ENCODE assay signal across 16 mouse cellular contexts in genomic region chr11:80551634-80552033, GRCm38 (mm10).
A peak's percentile ranks its signal among the peaks of the same experiment; 100 is the strongest.
DNase-seq lines count a peak whose midpoint lies in the region; ATAC-seq lines count a peak whose summit lies in the region.
"Had no signal": no experiment of that assay in that cellular context is flagged by ENCODE, and none has a peak within 500 bp of the region (broad histone marks: within the 10 kb centered on the region; RNA-seq: fewer than 3 reads in every experiment).

No protein-coding gene starts in this region.

- H3K9ac ChIP-seq in forebrain, embryonic 16.5 days (replicated peaks; ENCODE audit: low read depth, low read length), result no peak overlapping the region; the same call in 1 of the 2 replicates
- H3K9ac ChIP-seq: embryonic facial prominence, embryonic 13.5 days; limb, embryonic 13.5 days; lung, embryonic 15.5 days had no signal

- H3K27me3 ChIP-seq in forebrain, embryonic 16.5 days (replicated peaks; ENCODE audit: control insufficient read depth, insufficient read depth, low read length), result no peaks in the 10 kb centered on the region
- H3K27me3 ChIP-seq: embryonic facial prominence, embryonic 13.5 days; limb, embryonic 13.5 days; lung, embryonic 15.5 days had no signal

- H3K36me3 ChIP-seq in forebrain, embryonic 16.5 days (ENCODE audit: control insufficient read depth, insufficient read depth), result no peaks in the 10 kb centered on the region
- H3K36me3 ChIP-seq: embryonic facial prominence, embryonic 13.5 days; limb, embryonic 13.5 days; lung, embryonic 15.5 days had no signal

- ATAC-seq in frontal cortex, adult (ENCODE audit: low TSS enrichment), result peak; percentile 60
- ATAC-seq in forebrain, embryonic 16.5 days, result peak; percentile 75

- H3K27ac ChIP-seq in forebrain, embryonic 16.5 days (ENCODE audit: low read length), result peak overlapping the region; percentile 70
- H3K27ac ChIP-seq: embryonic facial prominence, embryonic 13.5 days; limb, embryonic 13.5 days; lung, embryonic 15.5 days had no signal

- peaks cover 22% of the 10 kb centered on the region for H3K4me1 ChIP-seq in forebrain, embryonic 16.5 days (replicated peaks; ENCODE audit: control insufficient read depth, insufficient read depth, low read length)
- H3K4me1 ChIP-seq: lung, embryonic 15.5 days had no signal

- no peak for DNase-seq in frontal cortex, postnatal 25 days (ENCODE audit: low spot score in 2 of 2)
- DNase-seq in right cerebral cortex, adult 18-20 months, result peak; percentile 53
- DNase-seq in right cerebral cortex, postnatal 36 days (ENCODE audit: low spot score in 2 of 2), result no peak
- DNase-seq in heart, adult 11 months, result no peak
- no peak for DNase-seq in embryo, embryonic 10 days (ENCODE audit: low spot score)
- DNase-seq in adipocyte (ENCODE audit: low spot score), result no peak
- DNase-seq: adrenal gland, postnatal 14 days; gastrocnemius, postnatal 25 days; heart, postnatal 36 days; kidney, postnatal 10 days; thymus, postnatal 36 days had no signal

- 34% methylated on average over 3 of the region's 3 CpGs for WGBS in forebrain, embryonic 16.5 days

- no peak overlapping the region for H3K4me2 ChIP-seq in forebrain, embryonic 16.5 days (ENCODE audit: low read length)
- H3K4me2 ChIP-seq: embryonic facial prominence, embryonic 13.5 days; limb, embryonic 13.5 days; lung, embryonic 15.5 days had no signal

- H3K9me3 ChIP-seq in forebrain, embryonic 16.5 days (ENCODE audit: control insufficient read depth, low read length), result no peaks in the 10 kb centered on the region
- H3K9me3 ChIP-seq: embryonic facial prominence, embryonic 13.5 days; limb, embryonic 13.5 days; lung, embryonic 15.5 days had no signal

- no peak overlapping the region for H3K4me3 ChIP-seq in forebrain, embryonic 16.5 days (replicated peaks; ENCODE audit: low read length)
- H3K4me3 ChIP-seq: embryonic facial prominence, embryonic 13.5 days; limb, embryonic 13.5 days; lung, embryonic 15.5 days had no signal
